Mouse (Mus musculus): Measurements from ENCODE around the gene S100a3. TPM values are rescaled to one million over a fixed set of nuclear protein-coding genes. Genes with fewer than 3 reads are reported as not detected.

The S100a3 gene
- total and polyA plus RNA-seq, 3 experiments = 0.03 to 0.04 TPM; not detected in 1

GRCm38 (mm10) chr3:90612061-90612460 is 51.7 kb downstream of the S100a3 start:
- DNase-seq (ENCODE audit: low read depth, low spot score) = peak; percentile 70
- Histone ChIP-seq H3K9me3 (replicated peaks; ENCODE audit: insufficient read depth, low read length) (no peaks in the 10 kb centered on the region), H3K9ac (ENCODE audit: control insufficient read depth, low read depth, low read length, poor library complexity, severe bottlenecking) (no peak overlapping the region), H3K36me3 (ENCODE audit: control insufficient read depth in 1 of 2, insufficient read depth in 2 of 2, low read length in 2 of 2) (peaks cover 0 to 15% of the 10 kb centered on the region in 2 experiments; a peak in 2 of 4 replicates), H3K79me2 (ENCODE audit: control insufficient read depth, insufficient read depth, low read length, poor library complexity) (no peaks in the 10 kb centered on the region), H3K4me3 (ENCODE audit: control insufficient read depth in 1 of 2, insufficient read depth in 1 of 2, low read depth in 2 of 2, low read length in 2 of 2) (no peak overlapping the region), H3K27ac (ENCODE audit: control insufficient read depth, low read depth, low read length) (no peak overlapping the region), H3K4me1 (ENCODE audit: control insufficient read depth in 1 of 2, insufficient read depth in 2 of 2, low read length in 2 of 2) (peaks cover 0 to 27% of the 10 kb centered on the region in 2 experiments; a peak in 2 of 4 replicates), H3K27me3 (ENCODE audit: control insufficient read depth in 1 of 2, insufficient read depth in 2 of 2, low read length in 2 of 2) (no peaks in the 10 kb centered on the region)
- TF ChIP-seq E2F4 (IDR thresholded peaks at IDR 0.05; ENCODE audit: borderline replicate concordance, low read depth, low read length) (no peak), SIN3A (IDR thresholded peaks at IDR 0.05; ENCODE audit: low read length) (peak; percentile 6; the same call in 1 of the 2 replicates)

- Histone ChIP-seq H3K27me3 (ENCODE audit: control insufficient read depth in 1 of 2, insufficient read depth in 2 of 2, low read length in 2 of 2) (no peaks in the 10 kb centered on the region), H3K9ac (ENCODE audit: control insufficient read depth, low read depth, low read length, poor library complexity, severe bottlenecking) (0 out of 2 replicates have a peak within 1 kb of the TSS, but pooled peaks have one; percentile 4), H3K36me3 (ENCODE audit: control insufficient read depth in 1 of 2, insufficient read depth in 2 of 2, low read length in 2 of 2) (peaks cover 0 to 15% of the 10 kb centered on the region in 2 experiments; a peak in 2 of 4 replicates), H3K9me3 (replicated peaks; ENCODE audit: insufficient read depth, low read length) (no peaks in the 10 kb centered on the region), H3K27ac (ENCODE audit: control insufficient read depth, low read depth, low read length) (no peak within 1 kb of the TSS), H3K4me1 (ENCODE audit: control insufficient read depth in 1 of 2, insufficient read depth in 2 of 2, low read length in 2 of 2) (peaks cover 0 to 27% of the 10 kb centered on the region in 2 experiments; a peak in 2 of 4 replicates), H3K4me3 (ENCODE audit: control insufficient read depth in 1 of 2, insufficient read depth in 1 of 2, low read depth in 2 of 2, low read length in 2 of 2) (peak within 1 kb of the TSS; percentile 2 to 21; a peak in 3 of 4 replicates), H3K79me2 (ENCODE audit: control insufficient read depth, insufficient read depth, low read length, poor library complexity) (no peaks in the 10 kb centered on the region)
- TF ChIP-seq BHLHE40 (IDR thresholded peaks at IDR 0.05; ENCODE audit: borderline replicate concordance, low read depth, low read length) = peak; percentile 82; the same call in 1 of the 2 replicates
- TF ChIP-seq MAFK (IDR thresholded peaks at IDR 0.05; ENCODE audit: borderline replicate concordance, low read depth, low read length) = no peak
- peak; percentile 82 to 94 (median 84) for TF ChIP-seq CTCF (IDR thresholded peaks at IDR 0.05 in 2 of 3, conservative IDR thresholded peaks at IDR 0.05 in 1 of 3; ENCODE audit: control insufficient read depth in 1 of 3, insufficient read depth in 1 of 3, low read depth in 2 of 3, low read length in 3 of 3, poor library complexity in 1 of 3, severe bottlenecking in 1 of 3)
- no peak for TF ChIP-seq POLR2A (IDR thresholded peaks at IDR 0.05; ENCODE audit: control insufficient read depth in 1 of 2, insufficient read depth in 1 of 2, low read depth in 1 of 2, low read length in 2 of 2, poor library complexity in 1 of 2)
- TF ChIP-seq ZKSCAN1 (IDR thresholded peaks at IDR 0.05; ENCODE audit: low read depth, low read length) = no peak
- TF ChIP-seq MYB (IDR thresholded peaks at IDR 0.05; ENCODE audit: low read depth, low read length) = no peak
- no peak for TF ChIP-seq GABPA (IDR thresholded peaks at IDR 0.05; ENCODE audit: low read depth, low read length)
- no peak for TF ChIP-seq JUND (IDR thresholded peaks at IDR 0.05; ENCODE audit: low read depth, low read length)
- TF ChIP-seq E2F4 (IDR thresholded peaks at IDR 0.05; ENCODE audit: borderline replicate concordance, low read depth, low read length) = no peak
- TF ChIP-seq GATA1 (IDR thresholded peaks at IDR 0.05; ENCODE audit: low read depth, low read length) = no peak
- TF ChIP-seq SMC3 (IDR thresholded peaks at IDR 0.05; ENCODE audit: low read depth, low read length) = peak; percentile 45
- no peak for TF ChIP-seq ELF1 (IDR thresholded peaks at IDR 0.05; ENCODE audit: low read depth, low read length)
- TF ChIP-seq USF1 (IDR thresholded peaks at IDR 0.05; ENCODE audit: low read depth, low read length) = peak; percentile 85
- no peak for TF ChIP-seq KAT2A (conservative IDR thresholded peaks at IDR 0.05; ENCODE audit: low read depth, low read length)
- TF ChIP-seq RAD21 (IDR thresholded peaks at IDR 0.05; ENCODE audit: low read depth, low read length) = peak; percentile 17
- no peak for TF ChIP-seq MYC (IDR thresholded peaks at IDR 0.05; ENCODE audit: low read depth, low read length)
- DNase-seq (ENCODE audit: low read depth, low spot score) = peak; percentile 87
These were observed 52.4 kb downstream of the S100a3 start, which contains the start of gene S100a6 for GRCm38 (mm10) chr3:90612728-90613291. Gene S100a6 (plus strand): TSS chr3:90612882.
